ENCODE assay signal across 7 mouse cellular contexts in genomic region chr5:139364260-139364910, GRCm38 (mm10). TPM values are rescaled to one million over a fixed set of nuclear protein-coding genes. Genes with fewer than 3 reads are reported as not detected.
A peak's percentile ranks its signal among the peaks of the same experiment; 100 is the strongest.
DNase-seq lines count a peak whose midpoint lies in the region; ATAC-seq and TF ChIP-seq lines count a peak whose summit lies in the region.

No protein-coding gene starts in this region.

- H3K4me2 ChIP-seq in embryonic facial prominence, embryonic 11.5 days (ENCODE audit: low read depth, low read length) = no peak overlapping the region; the same call in 1 of the 2 replicates
- peak overlapping the region; percentile 31; the same call in 1 of the 2 replicates for H3K4me2 ChIP-seq in limb, embryonic 13.5 days (replicated peaks)
- no peak overlapping the region for H3K4me2 ChIP-seq in midbrain, embryonic 15.5 days

- peak; percentile 56; the same call in 1 of the 2 replicates for TF ChIP-seq POLR2A in heart, adult 2 months (IDR thresholded peaks at IDR 0.05; ENCODE audit: insufficient read depth, low read depth, low read length)

- H3K4me1 ChIP-seq in embryonic facial prominence, embryonic 11.5 days (ENCODE audit: control insufficient read depth, insufficient read depth, low read length) = peaks cover 8% of the 10 kb centered on the region
- peaks cover 13% of the 10 kb centered on the region for H3K4me1 ChIP-seq in heart, adult 2 months (ENCODE audit: control insufficient read depth, insufficient read depth, low read length)
- peaks cover 15% of the 10 kb centered on the region for H3K4me1 ChIP-seq in limb, embryonic 13.5 days
- H3K4me1 ChIP-seq in midbrain, embryonic 15.5 days = peaks cover 9% of the 10 kb centered on the region

- peak; percentile 34; the same call in 1 of the 2 replicates for ATAC-seq in embryonic facial prominence, embryonic 11.5 days (replicated peaks; ENCODE audit: insufficient number of reproducible peaks, low FRiP score, low TSS enrichment, low read depth)
- peak; percentile 54; the same call in 1 of the 2 replicates for ATAC-seq in limb, embryonic 13.5 days (ENCODE audit: low FRiP score, low read depth)
- peak; percentile 75 for ATAC-seq in midbrain, embryonic 15.5 days (replicated peaks)

- no peak overlapping the region for H3K27ac ChIP-seq in embryonic facial prominence, embryonic 11.5 days (replicated peaks; ENCODE audit: low read depth, low read length)
- peak overlapping the region; percentile 94 for H3K27ac ChIP-seq in heart, adult 2 months
- H3K27ac ChIP-seq in limb, embryonic 13.5 days = peak overlapping the region; percentile 58; the same call in 1 of the 2 replicates
- 0 out of 2 replicates have a peak overlapping the region, but pooled peaks have one; percentile 21 for H3K27ac ChIP-seq in midbrain, embryonic 15.5 days

- no peak overlapping the region for H3K4me3 ChIP-seq in embryonic facial prominence, embryonic 11.5 days (ENCODE audit: low read depth, low read length)
- H3K4me3 ChIP-seq in heart, adult 2 months = peak overlapping the region; percentile 29; the same call in 1 of the 2 replicates
- no peak overlapping the region for H3K4me3 ChIP-seq in limb, embryonic 13.5 days
- no peak overlapping the region for H3K4me3 ChIP-seq in midbrain, embryonic 15.5 days

- peak; percentile 98 for TF ChIP-seq EP300 in heart, adult 2 months (IDR thresholded peaks at IDR 0.05; ENCODE audit: insufficient read depth, low read depth, low read length)

- no peaks in the 10 kb centered on the region for H3K36me3 ChIP-seq in embryonic facial prominence, embryonic 11.5 days (replicated peaks; ENCODE audit: control insufficient read depth, insufficient read depth, low read depth, low read length)
- no peaks in the 10 kb centered on the region for H3K36me3 ChIP-seq in heart, adult 2 months (ENCODE audit: control insufficient read depth, insufficient read depth, low read length)
- H3K36me3 ChIP-seq in limb, embryonic 13.5 days = 0 out of 2 replicates have a peak, but pooled peaks cover 4% of the 10 kb centered on the region
- H3K36me3 ChIP-seq in midbrain, embryonic 15.5 days (replicated peaks) = no peaks in the 10 kb centered on the region

- DNase-seq in adrenal gland, postnatal 14 days = peak; percentile 90
- DNase-seq in embryonic facial prominence, embryonic 11.5 days (ENCODE audit: low spot score) = peak; percentile 92
- DNase-seq in heart, adult 2 months = peak; percentile 88 to 94
- peak; percentile 86 to 97 for DNase-seq in kidney, adult 8-10 months
- peak; percentile 75 to 93 for DNase-seq in spleen, adult 18-20 months

- no peaks in the 10 kb centered on the region for H3K9me3 ChIP-seq in embryonic facial prominence, embryonic 11.5 days (replicated peaks; ENCODE audit: control insufficient read depth, low read length)
- H3K9me3 ChIP-seq in limb, embryonic 13.5 days = no peaks in the 10 kb centered on the region
- no peaks in the 10 kb centered on the region for H3K9me3 ChIP-seq in midbrain, embryonic 15.5 days

- intact Hi-C loops in heart, adult 2 months (cut with DNase I) = loop anchor here (1.0 to 5.0 kb wide), 3 partner anchors 34 to 141 kb away; no protein-coding TSS in a partner anchor

- 20% methylated on average over 12 of the region's 12 CpGs for WGBS in embryonic facial prominence, embryonic 11.5 days
- WGBS in heart, adult 2 months = 12% methylated on average over 12 of the region's 12 CpGs
- WGBS in limb, embryonic 13.5 days = 23% methylated on average over 12 of the region's 12 CpGs
- 33% methylated on average over 12 of the region's 12 CpGs for WGBS in midbrain, embryonic 15.5 days

- H3K9ac ChIP-seq in embryonic facial prominence, embryonic 11.5 days (replicated peaks; ENCODE audit: low read length) = no peak overlapping the region
- peak overlapping the region; percentile 48 for H3K9ac ChIP-seq in heart, adult 2 months (ENCODE audit: low read depth, low read length)
- H3K9ac ChIP-seq in limb, embryonic 13.5 days = peak overlapping the region; percentile 14; the same call in 1 of the 2 replicates
- no peak overlapping the region for H3K9ac ChIP-seq in midbrain, embryonic 15.5 days

- TF ChIP-seq CTCF in heart, adult 2 months (IDR thresholded peaks at IDR 0.05) = no peak; the same call in 1 of the 2 replicates

- no peaks in the 10 kb centered on the region for H3K27me3 ChIP-seq in embryonic facial prominence, embryonic 11.5 days (ENCODE audit: control insufficient read depth, insufficient read depth, low read length)
- no peaks in the 10 kb centered on the region for H3K27me3 ChIP-seq in heart, adult 2 months (ENCODE audit: control insufficient read depth, insufficient read depth, low read length)
- no peaks in the 10 kb centered on the region for H3K27me3 ChIP-seq in limb, embryonic 13.5 days
- no peaks in the 10 kb centered on the region for H3K27me3 ChIP-seq in midbrain, embryonic 15.5 days (replicated peaks)

- no peaks in the 10 kb centered on the region for H3K79me2 ChIP-seq in heart, adult 2 months (replicated peaks; ENCODE audit: control insufficient read depth, insufficient read depth, low read length)

RNA-seq across cellular contexts. Expression of gene Cyp2w1, which starts 12.0 kb away (rescaled TPM):
- total RNA-seq in adrenal gland, postnatal 14 days (2021) = not detected in 2 replicates
- polyA plus RNA-seq in embryonic facial prominence, embryonic 11.5 days (2014; fragmentation: Nextera tagmentation; extraction: Ambion mirVana) = 0.41 and 0.46 TPM in 2 replicates
- not detected for total RNA-seq in heart, adult 2 months (2021)
- not detected in 2 replicates for polyA plus RNA-seq in heart, adult 2 months (2012; rRNA removed)
- polyA plus RNA-seq in limb, embryonic 13.5 days (2015; fragmentation: Nextera tagmentation; extraction: Ambion mirVana) = 2.8 and 4.5 TPM in 2 replicates
- 0.46 TPM in 1 of 2 replicates, not detected in the other for polyA plus RNA-seq in midbrain, embryonic 15.5 days (2015; fragmentation: Nextera tagmentation; extraction: Ambion mirVana)

RNA-seq across cellular contexts. Expression of gene Gpr146, which starts 13.1 kb away (rescaled TPM):
- total RNA-seq in adrenal gland, postnatal 14 days (2021) = 12.1 and 14.8 TPM in 2 replicates
- polyA plus RNA-seq in embryonic facial prominence, embryonic 11.5 days (2014; fragmentation: Nextera tagmentation; extraction: Ambion mirVana) = 1.6 and 1.7 TPM in 2 replicates
- total RNA-seq in heart, adult 2 months (2021) = 10 to 100 TPM; 42.9 to 56.6 TPM
- 62.4 and 77.0 TPM in 2 replicates for polyA plus RNA-seq in heart, adult 2 months (2012; rRNA removed)
- polyA plus RNA-seq in limb, embryonic 13.5 days (2015; fragmentation: Nextera tagmentation; extraction: Ambion mirVana) = 1.4 and 1.9 TPM in 2 replicates
- polyA plus RNA-seq in midbrain, embryonic 15.5 days (2015; fragmentation: Nextera tagmentation; extraction: Ambion mirVana) = 2.5 and 2.7 TPM in 2 replicates

RNA-seq across cellular contexts. Expression of gene Cox19, which starts 13.2 kb away (rescaled TPM):
- total RNA-seq in adrenal gland, postnatal 14 days (2021) = 68.3 and 74.0 TPM in 2 replicates
- 116 and 123 TPM in 2 replicates for polyA plus RNA-seq in embryonic facial prominence, embryonic 11.5 days (2014; fragmentation: Nextera tagmentation; extraction: Ambion mirVana)
- total RNA-seq in heart, adult 2 months (2021) = 10 to 100 TPM; 82.8 to 94.8 TPM
- polyA plus RNA-seq in heart, adult 2 months (2012; rRNA removed) = 110 and 112 TPM in 2 replicates
- polyA plus RNA-seq in limb, embryonic 13.5 days (2015; fragmentation: Nextera tagmentation; extraction: Ambion mirVana) = 98.3 and 109 TPM in 2 replicates
- polyA plus RNA-seq in midbrain, embryonic 15.5 days (2015; fragmentation: Nextera tagmentation; extraction: Ambion mirVana) = 106 and 108 TPM in 2 replicates

RNA-seq across cellular contexts. Expression of gene Adap1, which starts 39.0 kb away (rescaled TPM):
- total RNA-seq in adrenal gland, postnatal 14 days (2021) = 4.5 and 6.8 TPM in 2 replicates
- polyA plus RNA-seq in embryonic facial prominence, embryonic 11.5 days (2014; fragmentation: Nextera tagmentation; extraction: Ambion mirVana) = 1.6 and 1.7 TPM in 2 replicates
- 1 to 10 TPM; 1.5 to 1.7 TPM for total RNA-seq in heart, adult 2 months (2021)
- 2.7 and 2.8 TPM in 2 replicates for polyA plus RNA-seq in heart, adult 2 months (2012; rRNA removed)
- polyA plus RNA-seq in limb, embryonic 13.5 days (2015; fragmentation: Nextera tagmentation; extraction: Ambion mirVana) = 0.94 and 1.2 TPM in 2 replicates
- 115 and 118 TPM in 2 replicates for polyA plus RNA-seq in midbrain, embryonic 15.5 days (2015; fragmentation: Nextera tagmentation; extraction: Ambion mirVana)

RNA-seq across cellular contexts. Expression of gene C130050O18Rik, which starts 40.7 kb away (rescaled TPM):
- total RNA-seq in adrenal gland, postnatal 14 days (2021) = 0.30 TPM in 2 replicates
- 0.18 and 0.27 TPM in 2 replicates for polyA plus RNA-seq in embryonic facial prominence, embryonic 11.5 days (2014; fragmentation: Nextera tagmentation; extraction: Ambion mirVana)
- 1 to 10 TPM in 1 of 2 experiments, under 1 TPM in 1; 0.68 to 1.1 TPM for total RNA-seq in heart, adult 2 months (2021)
- polyA plus RNA-seq in heart, adult 2 months (2012; rRNA removed) = 0.98 and 1.1 TPM in 2 replicates
- 3.5 and 3.9 TPM in 2 replicates for polyA plus RNA-seq in limb, embryonic 13.5 days (2015; fragmentation: Nextera tagmentation; extraction: Ambion mirVana)
- polyA plus RNA-seq in midbrain, embryonic 15.5 days (2015; fragmentation: Nextera tagmentation; extraction: Ambion mirVana) = 0.18 and 0.33 TPM in 2 replicates

Comparison
In these comparisons a context has a peak if more than half of its experiments do, and no peak if none do; other contexts are left out.
1. H3K9ac ChIP-seq: peak in heart, adult 2 months (single experiment) and limb, embryonic 13.5 days (single experiment); none in embryonic facial prominence, embryonic 11.5 days (single experiment) and midbrain, embryonic 15.5 days (single experiment).
2. RNA of gene Gpr146, which starts 13.1 kb away (polyA plus RNA-seq): 62.4 to 77.0 TPM in heart, adult 2 months; 2.5 to 2.7 TPM in midbrain, embryonic 15.5 days, 1.6 to 1.7 TPM in embryonic facial prominence, embryonic 11.5 days and 1.4 to 1.9 TPM in limb, embryonic 13.5 days; every median in the first group is over 10 times any median in the second.
3. Peak in every context shown above with its lines, with median percentiles within 50 percentile points of each other: DNase-seq and ATAC-seq.